Mouse (Mus musculus) urinary bladder, adult 18-20 months (tissue): Measurements from ENCODE around the gene Tnfrsf1b.
"Not testable (repeated sequence)": the region's sequence is repeated elsewhere in the genome, so short reads cannot be mapped to it uniquely, and the experiment has no call there.

ENCODE experiments used
- DNase-seq, 2 experiments: peaks; one replicate each; pipeline ENCODE4 v3.0.0; 2022; ENCODE audit warnings: low spot score in 2 of 2, mixed read lengths in 2 of 2

Tnfrsf1b gene

DNA sequence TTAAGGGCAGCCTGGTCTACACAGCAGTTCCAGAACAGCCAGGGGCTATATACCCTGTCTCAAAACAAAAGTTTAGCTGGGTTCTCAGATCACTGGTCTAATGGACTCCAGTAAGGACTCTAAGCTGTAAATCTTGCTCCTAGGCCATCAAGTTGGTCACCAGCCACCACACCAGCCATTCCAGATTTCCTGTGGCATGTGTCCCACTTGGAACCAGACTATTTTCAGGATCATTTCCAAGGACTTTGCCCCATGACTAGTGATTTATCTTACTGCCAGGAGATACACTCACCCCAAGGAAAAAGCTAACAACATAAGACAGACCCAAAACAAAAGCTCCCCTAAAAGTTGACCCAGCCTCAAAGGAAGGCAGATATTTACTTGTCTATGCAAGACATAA is 54.0 kb downstream of the Tnfrsf1b start:
- no peak for DNase-seq

DNA sequence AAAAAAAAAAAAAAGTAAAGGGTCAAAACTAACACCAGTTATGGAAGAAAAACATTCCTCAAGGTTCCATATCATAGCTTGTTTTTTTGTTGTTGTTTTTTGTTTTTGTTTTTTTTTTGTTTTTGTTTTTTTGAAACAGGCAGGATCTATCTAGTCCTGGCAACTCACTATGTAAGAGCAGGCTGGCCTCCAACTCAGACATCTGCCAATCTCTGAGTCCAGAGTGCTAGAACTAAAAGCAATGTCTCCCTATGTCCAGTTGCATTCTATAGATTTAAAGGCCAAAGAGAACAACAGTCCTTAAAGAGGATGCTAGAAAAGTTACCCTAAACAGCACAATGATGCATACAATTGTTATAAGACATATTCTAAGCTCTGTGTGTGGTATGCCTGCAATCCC is 58.1 kb downstream of the Tnfrsf1b start:
- no peak for DNase-seq

DNA sequence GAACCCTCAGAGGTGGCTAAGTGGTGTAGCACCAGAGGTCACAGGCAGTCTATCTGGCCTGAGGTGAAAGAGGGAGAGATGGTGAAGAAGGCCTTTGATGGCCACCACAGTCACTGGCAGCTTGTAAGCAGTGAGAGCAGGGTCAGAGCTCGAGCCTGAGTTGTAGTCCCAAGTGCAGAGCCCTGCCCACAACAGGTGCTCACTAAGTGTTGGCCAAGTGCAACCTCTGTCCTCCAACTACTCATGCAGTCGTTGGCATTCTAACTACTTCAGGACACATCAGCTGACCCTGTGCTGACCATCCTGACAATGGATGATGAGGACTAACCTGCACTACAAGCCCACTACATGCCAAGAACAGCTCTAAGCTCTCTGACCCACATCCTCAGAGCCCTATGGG is 59.1 kb downstream of the Tnfrsf1b start:
- no peak for DNase-seq

DNA sequence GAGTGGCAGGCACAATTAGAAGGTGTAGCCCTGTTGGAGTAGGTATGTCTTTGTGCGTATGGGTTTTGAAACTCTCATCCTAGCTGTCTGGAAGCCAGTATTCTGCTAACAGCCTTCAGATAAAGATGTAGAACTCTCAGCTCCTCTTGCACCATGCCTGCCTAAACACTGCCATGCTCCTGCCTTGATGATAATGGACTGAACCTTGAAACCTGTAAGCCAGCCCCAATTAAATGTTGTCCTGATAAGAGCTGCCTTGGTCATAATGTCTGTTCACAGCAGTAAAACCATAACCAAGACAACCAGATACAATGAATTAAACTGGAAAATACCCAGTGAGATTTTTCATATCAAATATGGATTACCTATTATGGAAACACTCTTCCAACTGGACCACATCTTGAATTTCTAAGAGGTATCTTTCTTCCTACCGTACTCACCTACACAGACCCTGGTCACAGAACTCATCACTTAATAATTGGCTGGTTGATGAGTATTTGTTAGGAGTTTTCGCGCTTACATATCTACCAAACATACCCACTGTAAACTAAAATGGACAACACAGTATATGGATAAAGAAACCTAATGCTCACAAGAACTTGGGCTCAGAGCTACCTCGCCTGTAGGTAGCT is 67.6 kb downstream of the Tnfrsf1b start:
- DNase-seq = no peak

DNA sequence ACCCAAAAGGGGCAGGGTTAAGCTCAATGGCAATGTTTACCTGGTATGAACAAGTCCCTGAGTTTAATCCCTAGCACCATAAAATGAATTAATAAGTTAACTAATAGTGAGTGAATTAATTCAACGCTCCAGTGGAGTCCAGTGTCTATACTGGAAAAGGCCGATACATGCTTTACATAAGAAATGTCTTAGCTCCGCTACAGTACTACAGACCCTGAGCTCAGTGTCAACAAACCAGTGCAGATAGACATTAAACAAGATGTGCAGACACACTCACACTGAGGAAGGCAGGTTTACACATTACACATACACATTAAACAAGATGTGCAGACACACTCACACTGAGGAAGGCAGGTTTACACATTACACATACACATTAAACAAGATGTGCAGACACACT is 81.1 kb downstream of the Tnfrsf1b start:
- DNase-seq = not testable (repeated sequence)

DNA sequence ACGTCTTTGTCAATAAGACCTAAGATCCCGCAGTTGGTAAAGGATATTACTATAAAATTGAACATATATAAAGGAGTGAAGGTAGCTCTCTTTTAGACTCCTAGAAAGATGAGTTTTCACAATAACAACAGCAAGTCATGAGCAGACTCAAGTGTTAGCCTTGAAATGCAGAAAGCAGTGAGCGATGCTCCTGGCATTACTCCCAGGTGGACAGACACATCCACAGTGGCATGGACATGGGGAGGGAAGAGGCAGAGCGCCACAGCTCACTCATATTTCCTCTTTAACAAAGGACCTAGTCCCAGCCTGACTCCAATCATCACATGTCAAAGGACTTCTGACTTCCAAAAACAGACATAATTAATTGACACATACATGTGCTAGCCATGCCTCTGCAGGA is 82.6 kb downstream of the Tnfrsf1b start:
- no peak for DNase-seq
